Mouse (Mus musculus) liver, postnatal 0 days (tissue): ENCODE data around the gene Tub.

Source experiments
- CTCF ChIP-seq: sonication (generic); IDR thresholded peaks from 2 replicates; pipeline ENCODE4 v1.5.1; 2016; ENCODE audit warnings: antibody characterized with exemption, low read depth
- EP300 ChIP-seq: IDR thresholded peaks from 2 replicates; pipeline ENCODE4 v1.6.1; 2016; ENCODE audit warnings: antibody characterized with exemption, low read depth, mild to moderate bottlenecking

GRCm38 (mm10) chr7:108968201-108968600 lies 18.1 kb downstream of the Tub start:
- TF ChIP-seq EP300 (no peak), CTCF (no peak)
